13 mouse cellular contexts compared by ENCODE assay signal in the genomic region with DNA sequence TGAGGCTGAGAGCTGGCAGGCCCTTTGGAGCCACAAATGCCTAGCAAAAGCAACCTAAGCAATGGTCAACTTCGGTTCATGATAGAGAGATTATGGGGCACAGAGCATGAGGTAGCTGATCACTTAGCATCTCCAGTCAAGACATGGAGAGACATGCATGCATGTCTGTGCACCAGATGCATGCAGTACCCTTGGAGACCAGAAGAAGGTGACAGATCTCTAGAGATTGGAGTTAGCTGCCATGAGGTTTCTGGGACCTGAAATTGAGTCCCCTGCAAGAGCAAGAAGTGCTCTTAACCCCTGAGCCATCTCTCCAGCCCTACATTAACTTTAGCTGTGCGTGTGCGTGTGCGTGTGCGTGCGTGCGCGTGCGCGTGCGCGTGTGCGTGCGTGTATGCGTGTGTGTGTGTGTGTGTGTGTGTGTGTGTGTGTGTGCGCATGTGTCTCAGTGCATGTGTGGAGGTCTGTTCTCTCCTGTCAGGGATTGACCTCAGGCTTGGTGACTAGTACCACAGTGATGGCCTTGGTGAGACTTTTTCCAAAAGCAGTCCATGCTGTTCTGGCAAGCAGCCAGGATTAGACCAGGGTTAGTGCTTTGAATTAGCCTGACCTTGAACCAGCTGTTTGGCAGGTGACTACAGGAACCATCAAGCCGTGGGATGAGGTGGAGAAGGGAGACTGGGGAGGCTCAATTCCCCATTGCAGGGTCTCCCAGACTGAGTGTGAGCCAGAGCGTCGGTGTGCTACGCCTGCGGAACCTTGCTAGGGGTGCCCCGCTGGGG. TPM values are rescaled to one million over a fixed set of nuclear protein-coding genes. Genes with fewer than 3 reads are reported as not detected.
DNase-seq lines count a peak whose midpoint lies in the region; ATAC-seq and TF ChIP-seq lines count a peak whose summit lies in the region.
"Had no signal": no experiment of that assay in that cellular context is flagged by ENCODE, and none has a peak within 500 bp of the region (broad histone marks: within the 10 kb centered on the region; RNA-seq: fewer than 3 reads in every experiment).

No protein-coding gene starts in this region.

- in situ Hi-C loops in CH12.LX (cut with MboI; ENCODE audit: low pct_ligation_motif_present, low pct_unique_long_range_greater_than_20kb, low sequenced_read_pairs) = loop anchor here (10.0 kb wide), 1 partner anchor 117 kb away; the partner anchor contains the start of gene Smbd1

- H3K9ac ChIP-seq in kidney, embryonic 14.5 days (ENCODE audit: low read depth, low read length) = no peak overlapping the region
- no peak overlapping the region for H3K9ac ChIP-seq in CH12.LX (ENCODE audit: insufficient read depth, low read depth)
- H3K9ac ChIP-seq: forebrain, embryonic 12.5 days had no signal

- TF ChIP-seq EP300 in CH12.LX (IDR thresholded peaks at IDR 0.05; ENCODE audit: low read length) = no peak

- no peaks in the 10 kb centered on the region for H3K4me1 ChIP-seq in kidney, embryonic 14.5 days (ENCODE audit: control insufficient read depth, insufficient read depth, low read length)
- peaks cover 4 to 24% of the 10 kb centered on the region in 2 experiments; a peak in 3 of 4 replicates for H3K4me1 ChIP-seq in CH12.LX (ENCODE audit: control insufficient read depth in 1 of 2, insufficient read depth in 2 of 2)
- peaks cover 15% of the 10 kb centered on the region for H3K4me1 ChIP-seq in limb, embryonic 10.5 days
- H3K4me1 ChIP-seq: forebrain, embryonic 12.5 days had no signal

- H3K9me3 ChIP-seq in kidney, embryonic 14.5 days (ENCODE audit: control insufficient read depth, low read length) = no peaks in the 10 kb centered on the region
- H3K9me3 ChIP-seq in CH12.LX (replicated peaks; ENCODE audit: low read length) = no peaks in the 10 kb centered on the region
- H3K9me3 ChIP-seq in limb, embryonic 10.5 days (replicated peaks) = no peaks in the 10 kb centered on the region
- H3K9me3 ChIP-seq: forebrain, embryonic 12.5 days had no signal

- H3K4me2 ChIP-seq in kidney, embryonic 14.5 days (replicated peaks; ENCODE audit: low read depth, low read length) = no peak overlapping the region
- no peak overlapping the region for H3K4me2 ChIP-seq in CH12.LX (ENCODE audit: insufficient read depth, low read depth, poor library complexity, severe bottlenecking)
- H3K4me2 ChIP-seq: forebrain, embryonic 12.5 days had no signal

- H3K27ac ChIP-seq in kidney, embryonic 14.5 days (ENCODE audit: low read depth, low read length) = no peak overlapping the region
- no peak overlapping the region for H3K27ac ChIP-seq in CH12.LX (ENCODE audit: insufficient read depth, low read depth)
- peak overlapping the region; percentile 33 for H3K27ac ChIP-seq in limb, embryonic 10.5 days
- H3K27ac ChIP-seq: forebrain, embryonic 12.5 days; heart, adult 2 months; macrophage had no signal

- no peaks in the 10 kb centered on the region for H3K36me3 ChIP-seq in kidney, embryonic 14.5 days (ENCODE audit: control insufficient read depth, insufficient read depth, low read length)
- no peaks in the 10 kb centered on the region for H3K36me3 ChIP-seq in CH12.LX (replicated peaks in 1 of 2; ENCODE audit: control insufficient read depth in 1 of 2, insufficient read depth in 1 of 2, low read length in 1 of 2)
- no peaks in the 10 kb centered on the region for H3K36me3 ChIP-seq in limb, embryonic 10.5 days
- H3K36me3 ChIP-seq: forebrain, embryonic 12.5 days had no signal

- H3K27me3 ChIP-seq in kidney, embryonic 14.5 days (ENCODE audit: control insufficient read depth, insufficient read depth, low read length) = no peaks in the 10 kb centered on the region
- H3K27me3 ChIP-seq in CH12.LX (replicated peaks) = no peaks in the 10 kb centered on the region
- no peaks in the 10 kb centered on the region for H3K27me3 ChIP-seq in limb, embryonic 10.5 days (ENCODE audit: low read depth, poor library complexity, severe bottlenecking)
- H3K27me3 ChIP-seq: forebrain, embryonic 12.5 days; Patski had no signal

- peak; percentile 34; the same call in 1 of the 2 replicates for ATAC-seq in kidney, embryonic 14.5 days (ENCODE audit: low FRiP score, low TSS enrichment)

- TF ChIP-seq POLR2A in CH12.LX (IDR thresholded peaks at IDR 0.05; ENCODE audit: low read depth, low read length) = no peak

- peak; percentile 76 for TF ChIP-seq RAD21 in CH12.LX (IDR thresholded peaks at IDR 0.05; ENCODE audit: low read depth, low read length)

- 83% methylated on average over 22 of the region's 22 CpGs for whole genome bisulfite sequencing in kidney, embryonic 14.5 days
- 91% methylated on average over 22 of the region's 22 CpGs for WGBS in limb, embryonic 10.5 days

- no peak for DNase-seq in kidney, adult 9 months
- DNase-seq in CH12.LX (ENCODE audit: extremely low read depth) = peak; percentile 62
- DNase-seq in adrenal gland, adult 2 months = peak; percentile 77
- DNase-seq in limb, embryonic 10.5 days (ENCODE audit: low spot score) = no peak
- DNase-seq in yolk sac, embryonic 10.5 days (ENCODE audit: low spot score) = no peak
- DNase-seq in B cell, adult 2 months = no peak
- DNase-seq in gastrocnemius, postnatal 10 days = no peak
- DNase-seq: heart, adult 2 months had no signal

- TF ChIP-seq CTCF in CH12.LX (conservative IDR thresholded peaks at IDR 0.05 in 1 of 2, IDR thresholded peaks at IDR 0.05 in 1 of 2; ENCODE audit: low read depth in 2 of 2, low read length in 2 of 2) = peak; percentile 11 to 74; a peak in 3 of 4 replicates

- dilution Hi-C loops in CH12.LX (cut with MboI; ENCODE audit: extremely low pct_ligation_motif_present, extremely low pct_unique_long_range_greater_than_20kb, low sequenced_read_pairs) = no loop called here

- no peaks in the 10 kb centered on the region for H3K79me2 ChIP-seq in CH12.LX (replicated peaks; ENCODE audit: control insufficient read depth, extremely low read depth, insufficient read depth, poor library complexity, severe bottlenecking)

- no peak overlapping the region for H3K4me3 ChIP-seq in kidney, embryonic 14.5 days (ENCODE audit: low read length)
- no peak overlapping the region for H3K4me3 ChIP-seq in CH12.LX (replicated peaks in 1 of 3; ENCODE audit: low read depth in 2 of 3, low read length in 2 of 3, poor library complexity in 1 of 3)
- no peak overlapping the region for H3K4me3 ChIP-seq in limb, embryonic 10.5 days
- H3K4me3 ChIP-seq: forebrain, embryonic 12.5 days; heart, adult 2 months had no signal

TF ChIP-seq in CH12.LX, 34 proteins besides CTCF, POLR2A, EP300 and RAD21:
- no peak for TF ChIP-seq CHD2 (IDR thresholded peaks at IDR 0.05; ENCODE audit: low read length)
- TF ChIP-seq E2F4 (IDR thresholded peaks at IDR 0.05; ENCODE audit: insufficient replicate concordance, low read depth, low read length) = no peak
- peak; percentile 64 for TF ChIP-seq SMC3 (IDR thresholded peaks at IDR 0.05; ENCODE audit: low read depth, low read length)
- TF ChIP-seq ZKSCAN1 (IDR thresholded peaks at IDR 0.05; ENCODE audit: borderline replicate concordance, low read depth, low read length) = no peak
- TF ChIP-seq GABPA (IDR thresholded peaks at IDR 0.05; ENCODE audit: insufficient replicate concordance, low read depth, low read length) = no peak
- TF ChIP-seq BHLHE40 (IDR thresholded peaks at IDR 0.05; ENCODE audit: low read depth, low read length) = no peak
- TF ChIP-seq MAFK (IDR thresholded peaks at IDR 0.05; ENCODE audit: insufficient replicate concordance, low read length) = no peak
- TF ChIP-seq ZC3H11A (IDR thresholded peaks at IDR 0.05; ENCODE audit: low read depth, low read length) = peak; percentile 1; the same call in 1 of the 2 replicates
- no peak for TF ChIP-seq MAZ (IDR thresholded peaks at IDR 0.05; ENCODE audit: low read depth, low read length)
- no peak for TF ChIP-seq USF1 (IDR thresholded peaks at IDR 0.05; ENCODE audit: low read depth, low read length)
- TF ChIP-seq NRF1 (IDR thresholded peaks at IDR 0.05; ENCODE audit: low read depth, low read length) = no peak
- peak; percentile 66 for TF ChIP-seq MYC (IDR thresholded peaks at IDR 0.05; ENCODE audit: low read depth, low read length)
- TF ChIP-seq POLR2AphosphoS2 (IDR thresholded peaks at IDR 0.05; ENCODE audit: low read depth, low read length) = no peak
- TF ChIP-seq PAX5 (IDR thresholded peaks at IDR 0.05; ENCODE audit: low read length) = no peak
- no peak for TF ChIP-seq JUND (conservative IDR thresholded peaks at IDR 0.05; ENCODE audit: low read depth, low read length)
- no peak for TF ChIP-seq ZMIZ1 (IDR thresholded peaks at IDR 0.05; ENCODE audit: low read depth, low read length)
- TF ChIP-seq IRF4 (IDR thresholded peaks at IDR 0.05; ENCODE audit: low read depth, low read length) = no peak

RNA-seq across cellular contexts. Expression of gene Muc4, which starts 37.8 kb away (rescaled TPM):
- 0.27 TPM in 1 of 2 replicates, not detected in the other for polyA plus RNA-seq in kidney, embryonic 14.5 days (2014; fragmentation: Nextera tagmentation; extraction: Ambion mirVana)
- total RNA-seq in CH12.LX (2012; rRNA removed) (0.21 and 0.51 TPM in 2 replicates), CH12.LX (2014; rRNA removed) (0.09 TPM in 1 of 2 replicates, not detected in the other)
- polyA plus RNA-seq in CH12.LX (2012; ENCODE audit: insufficient read length, low read depth) = 0.34 and 0.44 TPM in 2 replicates
- total RNA-seq in adrenal gland, adult 2 months (2021) = not detected
- polyA plus RNA-seq in adrenal gland, adult 2 months (2012; rRNA removed) = not detected in 2 replicates
- polyA plus RNA-seq in limb, embryonic 10.5 days (2016; fragmentation: Nextera tagmentation; extraction: Ambion mirVana) = not detected in 2 replicates
- total RNA-seq in gastrocnemius, postnatal 10 days (2021) = under 1 TPM; 0.07 to 0.47 TPM
- total RNA-seq: left cerebral cortex, adult 18-20 months had no signal
- polyA plus RNA-seq: macrophage, Patski had no signal

RNA-seq across cellular contexts. Expression of gene Tnk2, which starts 54.2 kb away (rescaled TPM):
- polyA plus RNA-seq in kidney, embryonic 14.5 days (2014; fragmentation: Nextera tagmentation; extraction: Ambion mirVana) = 10.7 and 11.0 TPM in 2 replicates
- total RNA-seq in CH12.LX (2012; rRNA removed) (31.9 and 35.9 TPM in 2 replicates), CH12.LX (2014; rRNA removed) (14.7 and 18.8 TPM in 2 replicates)
- 62.2 and 67.7 TPM in 2 replicates for polyA plus RNA-seq in CH12.LX (2012; ENCODE audit: insufficient read length, low read depth)
- 10 to 100 TPM; 26.5 to 47.4 TPM for total RNA-seq in adrenal gland, adult 2 months (2021)
- polyA plus RNA-seq in adrenal gland, adult 2 months (2012; rRNA removed) = 100 and 110 TPM in 2 replicates
- polyA plus RNA-seq in limb, embryonic 10.5 days (2016; fragmentation: Nextera tagmentation; extraction: Ambion mirVana) = 11.2 and 12.0 TPM in 2 replicates
- 10 to 100 TPM; 51.6 to 82.2 TPM for total RNA-seq in gastrocnemius, postnatal 10 days (2021)

Comparison
In these comparisons a context has a peak if more than half of its experiments do, and no peak if none do; other contexts are left out.
1. DNase-seq: peak in CH12.LX (single experiment) and adrenal gland, adult 2 months (single experiment); none in kidney, adult 9 months (single experiment), limb, embryonic 10.5 days (single experiment), yolk sac, embryonic 10.5 days (single experiment), B cell, adult 2 months (0 of 2) and gastrocnemius, postnatal 10 days (single experiment).